Mouse (Mus musculus) heart, adult 2 months (tissue): ENCODE data around the gene Chpf2.

Experiments used
- CTCF ChIP-seq: fragments of 200-600 bp; IDR thresholded peaks from 2 replicates; pipeline ENCODE4 v1.8.1; 2022; ENCODE audit warnings: antibody characterized with exemption, mild to moderate bottlenecking, moderate library complexity
- POLR2A ChIP-seq: fragments of 200-500 bp; IDR thresholded peaks from 2 replicates; pipeline ENCODE4 v1.6.1; 2011; ENCODE audit warnings: mild to moderate bottlenecking, low read depth, low read length, control low read depth; ENCODE audit not compliant: insufficient read depth

GRCm38 (mm10) chr5:24599137-24599536, 12.6 kb downstream of the Chpf2 start:
- TF ChIP-seq POLR2A (no peak), CTCF (no peak)
